ENCODE assay signal across 13 mouse cellular contexts in the genomic region with DNA sequence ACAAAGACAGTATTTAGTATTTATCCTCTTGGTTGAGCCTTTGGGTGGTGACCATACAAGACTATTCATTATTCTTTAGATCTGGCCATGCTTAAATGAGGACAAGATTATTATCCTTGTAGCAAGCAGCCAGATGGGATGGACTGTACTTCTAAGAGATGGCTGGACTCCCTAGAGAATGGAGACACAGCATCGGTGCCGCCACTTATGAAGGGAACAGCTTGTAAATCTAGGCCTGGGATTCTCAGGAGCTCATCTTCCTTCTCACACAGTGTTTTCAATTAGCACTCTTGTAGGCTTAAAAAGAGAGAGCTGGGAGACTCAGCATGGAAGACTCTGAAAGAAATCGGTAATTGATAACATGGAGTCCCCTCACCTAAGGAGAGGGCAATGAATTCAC.
A peak's percentile ranks its signal among the peaks of the same experiment; 100 is the strongest.
DNase-seq lines count a peak whose midpoint lies in the region; ATAC-seq and TF ChIP-seq lines count a peak whose summit lies in the region.
"Had no signal": no experiment of that assay in that cellular context is flagged by ENCODE, and none has a peak within 500 bp of the region (broad histone marks: within the 10 kb centered on the region; RNA-seq: fewer than 3 reads in every experiment).

No protein-coding gene starts in this region.

- no peak for DNase-seq in hindbrain, embryonic 11.5 days (ENCODE audit: low spot score)
- no peak for DNase-seq in hindbrain, embryonic 10.5 days (ENCODE audit: low spot score)
- DNase-seq in lung, postnatal 36 days: no peak
- no peak for DNase-seq in c-Kit-positive CD71-positive TER-119-positive erythroid progenitor cells, embryonic 14.5 days (ENCODE audit: low spot score)
- DNase-seq in layer of hippocampus, adult 8-10 months (ENCODE audit: low spot score in 2 of 2): no peak
- DNase-seq: adrenal gland, adult 8-10 months; cerebellum, adult 18-20 months; kidney, adult 11 months; liver; right cerebral cortex, adult 18-20 months had no signal

- H3K4me2 ChIP-seq in hindbrain, embryonic 11.5 days (replicated peaks; ENCODE audit: low read depth, low read length): no peak overlapping the region
- no peak overlapping the region for H3K4me2 ChIP-seq in lung, embryonic 16.5 days (ENCODE audit: low read depth, low read length)
- no peak overlapping the region for H3K4me2 ChIP-seq in intestine, embryonic 15.5 days (replicated peaks)

- 0 out of 2 replicates have a peak, but pooled peaks cover 3% of the 10 kb centered on the region for H3K36me3 ChIP-seq in hindbrain, embryonic 11.5 days (ENCODE audit: control insufficient read depth, insufficient read depth, low read length)
- H3K36me3 ChIP-seq in hindbrain, embryonic 10.5 days: peaks cover 86% of the 10 kb centered on the region
- H3K36me3 ChIP-seq in lung, embryonic 16.5 days (ENCODE audit: control insufficient read depth, insufficient read depth, low read length): peaks cover 35% of the 10 kb centered on the region
- H3K36me3 ChIP-seq in intestine, embryonic 15.5 days: peaks cover 16% of the 10 kb centered on the region

- 65% methylated on average over 3 of the region's 3 CpGs for WGBS in hindbrain, embryonic 11.5 days
- WGBS in hindbrain, embryonic 10.5 days: 69% methylated on average over 3 of the region's 3 CpGs
- WGBS in lung, embryonic 16.5 days: 77% methylated on average over 3 of the region's 3 CpGs
- WGBS in intestine, embryonic 15.5 days: 85% methylated on average over 3 of the region's 3 CpGs

- no peaks in the 10 kb centered on the region for H3K9me3 ChIP-seq in hindbrain, embryonic 11.5 days (ENCODE audit: control insufficient read depth, low read length)
- no peaks in the 10 kb centered on the region for H3K9me3 ChIP-seq in hindbrain, embryonic 10.5 days
- no peaks in the 10 kb centered on the region for H3K9me3 ChIP-seq in lung, embryonic 16.5 days (ENCODE audit: control insufficient read depth, low read length)
- no peaks in the 10 kb centered on the region for H3K9me3 ChIP-seq in intestine, embryonic 15.5 days

- no peak for TF ChIP-seq CTCF in embryonic fibroblast, embryonic 13.5 days (IDR thresholded peaks at IDR 0.05; ENCODE audit: borderline replicate concordance, insufficient read depth, low read length)

- no peak overlapping the region for H3K9ac ChIP-seq in hindbrain, embryonic 11.5 days (ENCODE audit: low read depth, low read length)
- no peak overlapping the region for H3K9ac ChIP-seq in lung, embryonic 16.5 days (ENCODE audit: low read length)
- H3K9ac ChIP-seq in intestine, embryonic 15.5 days: no peak overlapping the region

- H3K27me3 ChIP-seq in hindbrain, embryonic 11.5 days (ENCODE audit: control insufficient read depth, insufficient read depth, low read length): no peaks in the 10 kb centered on the region
- H3K27me3 ChIP-seq in hindbrain, embryonic 10.5 days (ENCODE audit: insufficient read depth, poor library complexity, severe bottlenecking): no peaks in the 10 kb centered on the region
- H3K27me3 ChIP-seq in lung, embryonic 16.5 days (ENCODE audit: control insufficient read depth, insufficient read depth, low read depth, low read length): no peaks in the 10 kb centered on the region
- H3K27me3 ChIP-seq in intestine, embryonic 15.5 days (replicated peaks): no peaks in the 10 kb centered on the region

- no peaks in the 10 kb centered on the region for H3K4me1 ChIP-seq in hindbrain, embryonic 11.5 days (replicated peaks; ENCODE audit: control insufficient read depth, insufficient read depth, low read length)
- H3K4me1 ChIP-seq in hindbrain, embryonic 10.5 days (replicated peaks): peaks cover 19% of the 10 kb centered on the region
- H3K4me1 ChIP-seq in lung, embryonic 16.5 days (replicated peaks; ENCODE audit: control insufficient read depth, insufficient read depth, low read length): peaks cover 24% of the 10 kb centered on the region
- H3K4me1 ChIP-seq in embryonic fibroblast, embryonic 13.5 days (ENCODE audit: control insufficient read depth, insufficient read depth, low read length): peaks cover 8% of the 10 kb centered on the region
- H3K4me1 ChIP-seq in intestine, embryonic 15.5 days (replicated peaks): 0 out of 2 replicates have a peak, but pooled peaks cover 8% of the 10 kb centered on the region

- no peak for TF ChIP-seq POLR2A in embryonic fibroblast, embryonic 13.5 days (IDR thresholded peaks at IDR 0.05; ENCODE audit: low read depth, low read length)

- no peak overlapping the region for H3K4me3 ChIP-seq in hindbrain, embryonic 11.5 days (ENCODE audit: low read depth, low read length)
- no peak overlapping the region for H3K4me3 ChIP-seq in hindbrain, embryonic 10.5 days
- H3K4me3 ChIP-seq in lung, embryonic 16.5 days (ENCODE audit: low read length): no peak overlapping the region
- no peak overlapping the region for H3K4me3 ChIP-seq in embryonic fibroblast, embryonic 13.5 days (ENCODE audit: insufficient read depth, low read length)
- no peak overlapping the region for H3K4me3 ChIP-seq in intestine, embryonic 15.5 days (replicated peaks)

- 0 out of 2 replicates have a peak overlapping the region, but pooled peaks have one; percentile 32 for H3K27ac ChIP-seq in hindbrain, embryonic 11.5 days (ENCODE audit: low read depth, low read length)
- no peak overlapping the region for H3K27ac ChIP-seq in hindbrain, embryonic 10.5 days
- H3K27ac ChIP-seq in lung, embryonic 16.5 days (ENCODE audit: low read length): peak overlapping the region; percentile 2
- peak overlapping the region; percentile 59 for H3K27ac ChIP-seq in embryonic fibroblast, embryonic 13.5 days (ENCODE audit: insufficient read depth, low read length)
- 0 out of 2 replicates have a peak overlapping the region, but pooled peaks have one; percentile 9 for H3K27ac ChIP-seq in intestine, embryonic 15.5 days

- no peak for ATAC-seq in hindbrain, embryonic 11.5 days (ENCODE audit: low FRiP score)
- ATAC-seq in lung, embryonic 16.5 days (ENCODE audit: low read depth): no peak
- ATAC-seq in intestine, embryonic 15.5 days: no peak
